Mouse (Mus musculus): ENCODE results near the gene Plin3. TPM values are rescaled to one million over a fixed set of nuclear protein-coding genes. Genes with fewer than 3 reads are reported as not detected.

Gene Plin3
- total RNA-seq, 1 experiment from 2014 or later, result 17.1 TPM

GRCm38 (mm10) chr17:56303847-56304586 is 11.3 kb upstream of the Plin3 start:
- ATAC-seq (replicated peaks in 1 of 2; ENCODE audit: insufficient read depth in 1 of 2, low FRiP score in 2 of 2, low TSS enrichment in 1 of 2, low read depth in 1 of 2, poor library complexity in 2 of 2, severe bottlenecking in 2 of 2), result peak; percentile 89 to 93

DNA sequence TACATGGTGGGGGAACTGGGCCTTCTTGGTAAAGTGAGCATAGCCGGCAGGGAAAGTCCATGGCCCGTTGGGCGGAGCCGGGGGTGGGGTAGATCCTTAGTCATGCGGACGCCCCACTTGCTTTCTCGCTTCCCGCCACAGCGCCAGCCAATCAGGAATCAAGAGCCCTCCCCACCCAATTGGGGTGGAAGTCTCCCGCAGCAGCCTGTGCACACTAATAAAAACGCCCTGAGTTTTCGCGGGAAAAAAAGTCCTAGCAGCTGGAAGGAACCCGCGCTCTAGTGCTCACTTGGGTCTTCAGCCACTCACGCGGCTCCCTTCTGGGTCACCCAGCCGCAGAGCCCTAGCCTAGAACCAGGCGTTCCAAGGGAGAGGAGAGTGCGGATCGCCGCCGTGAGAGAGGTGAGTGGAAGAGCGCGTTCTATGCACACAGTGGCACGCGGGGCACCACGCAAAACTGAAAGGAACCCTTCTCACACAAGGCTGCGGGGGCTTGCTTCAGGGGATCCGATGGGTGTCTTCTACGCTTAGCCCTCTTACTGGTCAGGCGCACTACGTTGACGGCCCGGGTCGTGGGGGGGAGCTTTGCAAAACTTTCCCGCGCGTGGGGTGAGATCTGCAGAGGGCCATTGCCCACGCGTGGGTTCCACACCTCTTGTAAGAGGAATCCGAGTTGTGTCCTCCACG is 10.6 kb upstream of the Plin3 start, which contains the start of gene Uhrf1:
Uhrf1 (plus strand) TSS at position 162 of the 687 bp plus-strand sequence.
- peak; percentile 63 to 78 for ATAC-seq (replicated peaks in 1 of 2; ENCODE audit: insufficient read depth in 1 of 2, low FRiP score in 2 of 2, low TSS enrichment in 1 of 2, low read depth in 1 of 2, poor library complexity in 2 of 2, severe bottlenecking in 2 of 2)

GRCm38 (mm10) chr17:56302363-56302996 is 9.8 kb upstream of the Plin3 start:
- ATAC-seq (replicated peaks in 1 of 2; ENCODE audit: insufficient read depth in 1 of 2, low FRiP score in 2 of 2, low TSS enrichment in 1 of 2, low read depth in 1 of 2, poor library complexity in 2 of 2, severe bottlenecking in 2 of 2), result no peak

DNA sequence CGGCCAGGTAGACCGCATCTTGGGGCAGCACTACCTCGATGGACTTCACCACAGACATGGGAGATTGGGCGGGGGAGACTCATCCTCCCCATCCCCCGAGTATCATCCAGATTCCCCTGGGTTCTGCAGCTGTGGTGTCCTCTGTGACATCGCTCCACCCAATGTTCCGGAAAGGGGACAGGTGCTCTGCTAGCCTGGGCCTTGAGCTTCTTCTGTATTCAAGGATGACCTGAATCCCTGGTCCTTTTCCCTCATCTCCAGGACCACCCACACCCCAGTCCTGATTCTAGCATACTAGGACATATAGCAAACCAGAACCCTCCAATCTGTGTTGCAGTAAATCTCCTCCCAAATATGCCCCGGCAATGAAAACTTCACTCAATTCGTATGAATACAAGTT is 7.5 kb upstream of the Plin3 start, which contains the start of gene Arrdc5:
Arrdc5 (minus strand) TSS at position 101 of the 400 bp plus-strand sequence.
- ATAC-seq (replicated peaks in 1 of 2; ENCODE audit: insufficient read depth in 1 of 2, low FRiP score in 2 of 2, low TSS enrichment in 1 of 2, low read depth in 1 of 2, poor library complexity in 2 of 2, severe bottlenecking in 2 of 2), result no peak

DNA sequence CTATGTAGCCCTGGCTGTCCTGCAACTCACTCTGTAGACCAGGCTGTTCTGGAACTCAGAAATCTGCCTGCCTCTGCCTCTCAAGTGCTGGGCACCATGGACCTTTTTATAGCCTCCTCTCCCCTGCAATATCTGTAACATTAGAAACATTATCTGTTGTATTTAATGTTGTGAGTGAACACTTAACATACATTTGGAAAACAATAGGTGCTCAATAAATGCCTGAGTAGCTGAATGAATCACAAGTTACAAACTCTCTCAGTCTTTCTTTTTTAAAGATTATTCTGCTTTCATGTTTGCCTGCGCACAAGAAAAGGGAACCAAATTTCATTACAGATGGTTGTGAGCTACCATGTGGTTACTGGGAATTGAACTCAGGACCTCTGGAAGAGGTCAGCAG is 5.6 kb upstream of the Plin3 start:
- ATAC-seq (replicated peaks in 1 of 2; ENCODE audit: insufficient read depth in 1 of 2, low FRiP score in 2 of 2, low TSS enrichment in 1 of 2, low read depth in 1 of 2, poor library complexity in 2 of 2, severe bottlenecking in 2 of 2), result no peak

DNA sequence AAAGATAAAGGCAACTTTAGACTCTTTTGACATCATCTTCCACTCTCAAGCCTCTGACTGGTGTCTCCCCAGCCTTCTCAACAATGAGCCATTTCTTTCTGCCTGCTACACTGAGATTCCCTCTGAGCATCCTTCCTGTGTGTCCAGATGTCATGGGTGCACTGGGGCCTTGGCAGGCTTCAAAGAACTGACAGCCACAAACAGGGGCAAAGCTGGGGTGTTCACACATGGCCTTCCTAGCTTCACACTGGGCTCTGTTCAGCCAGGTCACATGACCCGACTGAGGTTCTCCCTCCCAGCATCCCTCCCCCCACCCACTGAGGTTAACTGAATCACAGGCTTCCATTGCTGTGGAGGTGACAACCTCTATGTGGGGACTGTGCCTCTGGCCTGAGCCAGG is 3.5 kb upstream of the Plin3 start:
- ATAC-seq (replicated peaks in 1 of 2; ENCODE audit: insufficient read depth in 1 of 2, low FRiP score in 2 of 2, low TSS enrichment in 1 of 2, low read depth in 1 of 2, poor library complexity in 2 of 2, severe bottlenecking in 2 of 2), result no peak

DNA sequence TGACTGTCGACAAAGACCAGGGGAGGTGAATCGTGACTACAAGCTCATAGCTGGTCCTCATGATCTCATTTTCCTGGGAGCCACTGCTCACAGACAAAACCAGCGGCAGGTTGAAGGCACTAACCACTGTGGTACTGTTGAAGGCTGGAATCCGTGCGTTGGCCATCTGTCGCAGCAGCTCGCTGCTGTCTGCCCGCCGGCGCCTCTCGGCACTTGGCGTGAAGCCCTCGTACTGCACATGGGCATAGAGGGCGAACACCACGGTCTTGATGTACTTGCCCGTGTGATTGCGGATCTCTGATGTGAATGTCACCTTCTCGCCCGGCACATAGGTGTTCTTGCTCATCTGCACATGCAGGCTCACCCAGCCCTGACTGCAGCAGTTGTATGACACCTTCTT is 1.6 kb upstream of the Plin3 start:
- ATAC-seq (replicated peaks in 1 of 2; ENCODE audit: insufficient read depth in 1 of 2, low FRiP score in 2 of 2, low TSS enrichment in 1 of 2, low read depth in 1 of 2, poor library complexity in 2 of 2, severe bottlenecking in 2 of 2), result no peak

- no peak for ATAC-seq (replicated peaks in 1 of 2; ENCODE audit: insufficient read depth in 1 of 2, low FRiP score in 2 of 2, low TSS enrichment in 1 of 2, low read depth in 1 of 2, poor library complexity in 2 of 2, severe bottlenecking in 2 of 2)
Observed at GRCm38 (mm10) chr17:56293291-56293690, 618 bp upstream of the Plin3 start.

GRCm38 (mm10) chr17:56291826-56292475 is 722 bp downstream of the Plin3 start:
- ATAC-seq (replicated peaks in 1 of 2; ENCODE audit: insufficient read depth in 1 of 2, low FRiP score in 2 of 2, low TSS enrichment in 1 of 2, low read depth in 1 of 2, poor library complexity in 2 of 2, severe bottlenecking in 2 of 2), result no peak

DNA sequence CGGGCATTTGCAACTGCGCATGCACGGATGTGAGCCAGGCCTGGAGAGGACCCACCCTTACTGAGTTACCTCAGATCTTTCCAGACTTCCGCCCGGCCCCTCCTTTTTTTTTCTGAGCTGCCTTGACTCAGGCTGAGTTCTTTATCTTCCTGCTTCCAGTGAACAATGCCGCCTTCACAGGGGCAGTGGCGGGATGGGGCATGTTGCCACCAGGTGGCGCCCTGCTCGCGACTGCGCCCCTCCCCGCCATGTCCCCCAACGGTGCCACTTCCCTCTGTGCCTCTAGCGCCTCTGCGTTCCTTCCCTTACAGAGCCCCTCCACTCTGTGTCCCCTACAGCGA is 1.5 kb downstream of the Plin3 start:
- peak; percentile 77 to 78 for ATAC-seq (replicated peaks in 1 of 2; ENCODE audit: insufficient read depth in 1 of 2, low FRiP score in 2 of 2, low TSS enrichment in 1 of 2, low read depth in 1 of 2, poor library complexity in 2 of 2, severe bottlenecking in 2 of 2)

DNA sequence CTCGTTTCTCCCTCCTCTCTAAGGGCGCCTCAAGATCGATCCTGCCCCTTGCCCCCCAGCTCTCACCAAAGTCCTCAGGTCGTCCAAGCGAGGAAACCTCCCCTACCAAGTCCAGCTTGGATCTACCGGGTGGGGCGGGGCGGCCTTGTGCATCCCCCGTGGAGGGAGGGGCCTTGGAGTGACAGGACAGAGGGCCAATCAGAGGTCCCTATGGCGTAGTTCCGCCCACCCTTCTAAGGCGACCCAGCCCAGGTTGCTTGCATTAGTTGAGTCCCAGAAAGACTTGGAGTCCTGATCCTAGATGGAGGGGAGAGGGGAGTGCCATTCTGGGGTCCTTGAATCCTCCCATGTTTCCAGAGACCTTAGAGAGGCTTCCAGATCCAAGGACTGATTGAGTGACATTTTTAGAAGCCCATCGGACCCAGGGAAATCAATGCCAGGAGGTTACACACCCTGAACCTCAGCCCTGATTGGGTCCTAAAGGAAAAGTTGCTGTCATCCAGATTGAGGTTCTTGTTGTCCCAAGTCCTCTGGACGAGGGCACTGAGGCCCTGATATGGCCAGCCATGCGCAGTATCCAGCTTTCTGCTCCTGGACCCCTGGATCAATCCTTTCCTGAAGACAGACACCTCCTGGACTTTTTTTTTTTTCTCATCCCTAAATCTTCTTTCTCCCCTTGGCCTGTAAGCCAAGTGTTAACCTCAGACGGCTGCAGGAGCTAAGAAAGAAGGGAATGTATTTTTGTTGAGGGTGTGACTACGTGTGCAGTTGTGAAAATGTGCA is 2.1 kb downstream of the Plin3 start:
- ATAC-seq (replicated peaks in 1 of 2; ENCODE audit: insufficient read depth in 1 of 2, low FRiP score in 2 of 2, low TSS enrichment in 1 of 2, low read depth in 1 of 2, poor library complexity in 2 of 2, severe bottlenecking in 2 of 2), result peak; percentile 75

DNA sequence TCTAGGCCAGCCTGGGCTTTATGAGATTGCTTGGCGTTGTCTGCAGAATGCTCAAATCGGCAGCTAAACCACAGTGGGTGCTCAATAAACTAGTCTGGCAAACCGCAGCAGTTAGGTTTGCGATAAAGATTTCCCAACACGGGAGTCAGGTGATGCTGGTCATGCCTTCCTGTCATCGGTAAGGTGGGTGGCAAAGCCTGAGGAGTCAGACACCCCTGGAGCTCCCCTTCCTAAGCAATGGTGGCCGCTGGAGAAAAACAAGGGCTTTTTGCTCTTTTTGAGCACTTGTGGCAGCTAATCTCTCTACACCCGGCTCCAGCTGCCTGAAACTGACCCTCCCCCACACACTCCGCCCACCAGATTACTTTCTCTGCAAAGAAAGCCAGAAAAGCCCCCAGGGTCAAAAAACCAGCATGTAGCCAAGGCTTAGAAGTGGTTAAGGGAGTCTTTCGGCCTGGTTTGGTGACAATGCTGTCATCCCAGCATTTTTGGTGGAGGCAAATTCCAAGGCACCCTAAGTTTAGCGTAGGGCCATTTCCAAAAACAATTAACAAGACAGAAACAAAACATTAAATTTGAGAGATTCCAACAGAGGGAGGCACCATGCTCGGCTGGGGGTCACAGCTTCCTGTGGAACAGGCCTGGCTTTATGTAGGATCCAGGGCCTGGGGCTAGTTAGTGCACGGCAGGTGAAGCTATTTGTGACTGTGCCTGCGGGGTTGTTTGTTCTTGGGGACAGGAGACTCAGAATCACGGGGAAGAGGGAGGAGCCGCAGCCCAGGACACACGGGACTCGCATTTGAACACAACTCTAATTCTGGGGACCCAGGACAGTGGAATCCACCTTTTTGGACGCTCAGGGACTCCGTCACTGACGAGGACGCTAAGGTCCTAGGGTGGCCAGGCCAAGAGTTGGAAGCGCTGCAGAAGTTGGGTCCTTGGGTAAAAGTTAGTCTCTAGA is 3.0 kb downstream of the Plin3 start:
- peak in 1 of 2 experiments; percentile 4; a peak in 1 of 4 replicates for ATAC-seq (replicated peaks in 1 of 2; ENCODE audit: insufficient read depth in 1 of 2, low FRiP score in 2 of 2, low TSS enrichment in 1 of 2, low read depth in 1 of 2, poor library complexity in 2 of 2, severe bottlenecking in 2 of 2)

DNA sequence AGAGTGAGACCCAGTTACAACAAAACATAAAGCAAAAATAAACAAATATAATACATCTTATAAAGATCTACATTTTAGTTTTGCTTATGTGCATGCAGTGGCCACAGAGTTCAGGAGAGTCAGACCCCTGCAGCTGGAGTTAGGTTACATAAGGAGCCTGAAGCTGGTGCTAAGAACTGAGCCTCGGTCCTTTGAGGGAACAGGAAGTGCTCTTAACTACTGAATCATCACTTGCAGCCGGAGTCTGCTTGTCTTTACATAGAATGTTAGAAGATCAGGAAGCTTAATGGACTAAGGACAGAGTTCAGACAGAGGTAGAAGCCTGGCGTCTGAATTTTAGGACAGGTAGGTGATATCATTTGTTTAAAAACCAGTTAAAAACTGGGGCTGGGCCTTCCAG is 3.8 kb downstream of the Plin3 start:
- no peak for ATAC-seq (replicated peaks in 1 of 2; ENCODE audit: insufficient read depth in 1 of 2, low FRiP score in 2 of 2, low TSS enrichment in 1 of 2, low read depth in 1 of 2, poor library complexity in 2 of 2, severe bottlenecking in 2 of 2)

DNA sequence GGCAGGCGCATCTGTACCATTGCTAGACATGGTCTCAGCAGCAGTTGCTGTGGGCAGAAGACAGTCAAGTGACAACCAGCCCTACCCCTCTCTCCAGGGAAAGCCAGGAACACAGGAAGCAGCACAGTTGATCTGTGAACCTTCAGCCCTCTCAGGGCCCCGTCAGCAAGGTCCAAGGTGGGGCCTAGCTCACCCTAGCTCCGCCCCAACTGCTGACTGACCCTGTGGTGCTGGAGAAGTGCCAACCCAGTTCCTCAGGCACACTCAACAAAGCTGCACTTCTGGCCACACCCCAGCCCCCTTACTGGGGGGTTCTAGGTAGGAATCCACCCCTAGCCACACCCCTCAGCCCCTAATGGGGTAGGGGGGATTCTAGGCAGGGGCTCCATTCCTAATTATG is 4.8 kb downstream of the Plin3 start:
- ATAC-seq (replicated peaks in 1 of 2; ENCODE audit: insufficient read depth in 1 of 2, low FRiP score in 2 of 2, low TSS enrichment in 1 of 2, low read depth in 1 of 2, poor library complexity in 2 of 2, severe bottlenecking in 2 of 2), result no peak

DNA sequence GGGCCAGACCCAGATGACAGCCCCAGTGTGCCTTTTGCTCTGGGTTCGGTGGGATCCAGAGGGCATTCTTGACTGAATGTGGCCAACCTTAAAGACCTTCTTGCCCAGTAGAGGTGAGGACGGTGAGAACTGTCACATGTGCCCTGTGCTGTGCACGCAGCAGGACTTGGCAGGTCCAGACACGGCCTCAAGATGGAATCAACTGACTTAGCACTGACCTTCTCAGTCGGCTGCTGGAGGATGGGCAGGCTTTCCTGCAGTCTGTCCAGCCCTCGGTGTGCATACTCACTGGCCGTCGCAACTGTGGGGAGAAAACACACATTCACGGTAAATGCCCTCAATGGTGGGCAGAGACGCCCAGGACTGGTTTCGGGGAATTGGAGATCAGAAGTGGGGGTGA is 6.7 kb downstream of the Plin3 start:
- no peak for ATAC-seq (replicated peaks in 1 of 2; ENCODE audit: insufficient read depth in 1 of 2, low FRiP score in 2 of 2, low TSS enrichment in 1 of 2, low read depth in 1 of 2, poor library complexity in 2 of 2, severe bottlenecking in 2 of 2)

DNA sequence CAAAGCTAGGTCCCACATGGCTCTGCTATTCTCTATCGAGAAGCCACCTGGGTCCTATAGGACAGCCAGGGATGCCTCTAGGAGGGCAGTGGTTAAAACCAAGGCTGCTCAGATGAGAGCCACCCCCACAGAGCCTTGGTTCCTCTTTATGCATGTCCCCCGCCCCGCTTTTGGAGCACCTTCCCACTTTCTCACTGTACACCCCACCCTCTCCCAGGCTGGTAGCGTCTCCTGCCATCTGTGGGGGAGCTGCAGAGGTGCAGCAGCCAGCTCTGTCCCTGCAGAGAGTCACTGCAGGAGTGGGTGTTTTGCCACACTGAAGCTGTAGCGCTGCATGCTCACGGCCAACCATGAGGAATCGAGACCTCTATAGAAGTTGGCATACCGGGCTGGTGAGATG is 9.4 kb downstream of the Plin3 start:
- peak; percentile 19 to 58; a peak in 3 of 4 replicates for ATAC-seq (replicated peaks in 1 of 2; ENCODE audit: insufficient read depth in 1 of 2, low FRiP score in 2 of 2, low TSS enrichment in 1 of 2, low read depth in 1 of 2, poor library complexity in 2 of 2, severe bottlenecking in 2 of 2)

Measured in hematopoietic stem cell, adult 5-6 weeks (primary cell).